Mouse (Mus musculus): ENCODE measurements around the gene Sbk2.

Gene Sbk2

GRCm38 (mm10) chr7:4921824-4922482 is 42.3 kb downstream of the Sbk2 start, which contains the start of gene Nat14:
Gene Nat14, plus strand, starts transcription at chr7:4922028.
- DNase-seq (ENCODE audit: low spot score) = no peak

GRCm38 (mm10) chr7:4920976-4921823 is 43.0 kb downstream of the Sbk2 start:
- DNase-seq (ENCODE audit: low spot score) = no peak

GRCm38 (mm10) chr7:4920496-4920895 is 43.7 kb downstream of the Sbk2 start:
- DNase-seq (ENCODE audit: low spot score) = no peak

- DNase-seq (ENCODE audit: low spot score) = no peak
Observed at GRCm38 (mm10) chr7:4919971-4920370, 44.2 kb downstream of the Sbk2 start.

- DNase-seq (ENCODE audit: low spot score) = no peak
Observed at GRCm38 (mm10) chr7:4919096-4919495, 45.1 kb downstream of the Sbk2 start.

GRCm38 (mm10) chr7:4918681-4919080 is 45.5 kb downstream of the Sbk2 start:
- no peak for DNase-seq (ENCODE audit: low spot score)

GRCm38 (mm10) chr7:4917494-4917893 is 46.7 kb downstream of the Sbk2 start:
- DNase-seq (ENCODE audit: low spot score) = no peak

- DNase-seq (ENCODE audit: low spot score) = no peak
Observed at GRCm38 (mm10) chr7:4915669-4916416, 48.4 kb downstream of the Sbk2 start.

- peak; percentile 92 for DNase-seq (ENCODE audit: low spot score)
Observed at GRCm38 (mm10) chr7:4915007-4915665, 49.1 kb downstream of the Sbk2 start, which contains the start of gene Zfp628. Gene Zfp628, plus strand, starts transcription at chr7:4915217.

- no peak for DNase-seq (ENCODE audit: low spot score)
Observed at GRCm38 (mm10) chr7:4912248-4912647, 52.0 kb downstream of the Sbk2 start.

GRCm38 (mm10) chr7:4911561-4911960 is 52.6 kb downstream of the Sbk2 start:
- DNase-seq (ENCODE audit: low spot score) = peak; percentile 57

GRCm38 (mm10) chr7:4906466-4906950 is 57.7 kb downstream of the Sbk2 start, which contains the start of gene Gm36210:
Gene Gm36210, minus strand, starts transcription at chr7:4906516.
- no peak for DNase-seq (ENCODE audit: low spot score)

- no peak for DNase-seq (ENCODE audit: low spot score)
Observed at GRCm38 (mm10) chr7:4902404-4902803, 61.8 kb downstream of the Sbk2 start.

GRCm38 (mm10) chr7:4901171-4901570 is 63.0 kb downstream of the Sbk2 start:
- no peak for DNase-seq (ENCODE audit: low spot score)

- DNase-seq (ENCODE audit: low spot score) = no peak
Observed at GRCm38 (mm10) chr7:4900523-4900851, 63.7 kb downstream of the Sbk2 start.

- DNase-seq (ENCODE audit: low spot score) = no peak
Observed at GRCm38 (mm10) chr7:4899649-4900522, 64.3 kb downstream of the Sbk2 start.

- DNase-seq (ENCODE audit: low spot score) = no peak
Observed at GRCm38 (mm10) chr7:4898851-4899648, 65.2 kb downstream of the Sbk2 start.

- no peak for DNase-seq (ENCODE audit: low spot score)
Observed at GRCm38 (mm10) chr7:4895186-4895585, 69.0 kb downstream of the Sbk2 start.
